Mouse (Mus musculus): ENCODE measurements around the gene Gm11060. TPM values are rescaled to one million over a fixed set of nuclear protein-coding genes. Genes with fewer than 3 reads are reported as not detected.

Gene Gm11060
- polyA plus RNA-seq, 1 experiment from 2014 or later, result not detected

- Histone ChIP-seq H3K27me3 (replicated peaks) (peaks cover 61% of the 10 kb centered on the region), H3K4me1 (replicated peaks) (peaks cover under 1% of the 10 kb centered on the region), H3K4me3 (no peak overlapping the region), H3K9ac (no peak overlapping the region), H3K9me3 (replicated peaks) (no peaks in the 10 kb centered on the region), H3K4me2 (no peak overlapping the region), H3K27ac (ENCODE audit: poor library complexity, severe bottlenecking) (no peak overlapping the region), H3K36me3 (no peaks in the 10 kb centered on the region)
- no peak for ATAC-seq (ENCODE audit: insufficient number of reproducible peaks, low FRiP score)
- 63% methylated on average over 8 of the region's 8 CpGs for WGBS
Measured at GRCm38 (mm10) chr2:105117669-105118068, 25.9 kb downstream of the Gm11060 start.

GRCm38 (mm10) chr2:105122216-105122615, 30.4 kb downstream of the Gm11060 start:
- Histone ChIP-seq H3K9me3 (replicated peaks) (no peaks in the 10 kb centered on the region), H3K4me2 (no peak overlapping the region; the same call in 1 of the 2 replicates), H3K36me3 (no peaks in the 10 kb centered on the region), H3K9ac (no peak overlapping the region), H3K27me3 (replicated peaks) (peaks cover 84% of the 10 kb centered on the region), H3K27ac (ENCODE audit: poor library complexity, severe bottlenecking) (no peak overlapping the region), H3K4me1 (replicated peaks) (peaks cover 22% of the 10 kb centered on the region), H3K4me3 (no peak overlapping the region)
- no peak for ATAC-seq (ENCODE audit: insufficient number of reproducible peaks, low FRiP score)
- WGBS, result 12% methylated on average over 8 of the region's 8 CpGs

GRCm38 (mm10) chr2:105122886-105123285, 31.1 kb downstream of the Gm11060 start:
- Histone ChIP-seq H3K4me3 (peak overlapping the region; percentile 34), H3K36me3 (no peaks in the 10 kb centered on the region), H3K27me3 (replicated peaks) (peaks cover 89% of the 10 kb centered on the region), H3K9ac (peak overlapping the region; percentile 46; the same call in 1 of the 2 replicates), H3K9me3 (replicated peaks) (no peaks in the 10 kb centered on the region), H3K4me2 (peak overlapping the region; percentile 65), H3K27ac (ENCODE audit: poor library complexity, severe bottlenecking) (no peak overlapping the region), H3K4me1 (replicated peaks) (peaks cover 27% of the 10 kb centered on the region)
- ATAC-seq (ENCODE audit: insufficient number of reproducible peaks, low FRiP score), result no peak
- under 1% methylated on average over 27 of the region's 27 CpGs for WGBS

GRCm38 (mm10) chr2:105123431-105123830, 31.6 kb downstream of the Gm11060 start:
- ATAC-seq (ENCODE audit: insufficient number of reproducible peaks, low FRiP score), result no peak
- Histone ChIP-seq H3K27ac (ENCODE audit: poor library complexity, severe bottlenecking) (no peak overlapping the region), H3K4me1 (replicated peaks) (peaks cover 29% of the 10 kb centered on the region), H3K4me3 (peak overlapping the region; percentile 34), H3K9me3 (replicated peaks) (no peaks in the 10 kb centered on the region), H3K36me3 (no peaks in the 10 kb centered on the region), H3K4me2 (peak overlapping the region; percentile 65), H3K27me3 (replicated peaks) (peaks cover 90% of the 10 kb centered on the region), H3K9ac (no peak overlapping the region)
- WGBS, result 3% methylated on average over 8 of the region's 8 CpGs

GRCm38 (mm10) chr2:105123881-105124280, 32.1 kb downstream of the Gm11060 start:
- Histone ChIP-seq H3K4me3 (peak overlapping the region; percentile 3; the same call in 1 of the 2 replicates), H3K36me3 (no peaks in the 10 kb centered on the region), H3K27me3 (replicated peaks) (peaks cover 92% of the 10 kb centered on the region), H3K9me3 (replicated peaks) (no peaks in the 10 kb centered on the region), H3K9ac (no peak overlapping the region), H3K4me2 (peak overlapping the region; percentile 65), H3K27ac (ENCODE audit: poor library complexity, severe bottlenecking) (no peak overlapping the region), H3K4me1 (replicated peaks) (peaks cover 29% of the 10 kb centered on the region)
- no peak for ATAC-seq (ENCODE audit: insufficient number of reproducible peaks, low FRiP score)
- 4% methylated on average over 9 of the region's 9 CpGs for WGBS

- 2% methylated on average over 7 of the region's 7 CpGs for WGBS
- Histone ChIP-seq H3K27ac (ENCODE audit: poor library complexity, severe bottlenecking) (no peak overlapping the region), H3K4me2 (peak overlapping the region; percentile 65), H3K27me3 (replicated peaks) (peaks cover 92% of the 10 kb centered on the region), H3K9ac (no peak overlapping the region), H3K9me3 (replicated peaks) (no peaks in the 10 kb centered on the region), H3K4me1 (replicated peaks) (peaks cover 29% of the 10 kb centered on the region), H3K4me3 (peak overlapping the region; percentile 3; the same call in 1 of the 2 replicates), H3K36me3 (no peaks in the 10 kb centered on the region)
- ATAC-seq (ENCODE audit: insufficient number of reproducible peaks, low FRiP score), result no peak
Measured at GRCm38 (mm10) chr2:105124391-105124790, 32.6 kb downstream of the Gm11060 start.

- Histone ChIP-seq H3K27ac (ENCODE audit: poor library complexity, severe bottlenecking) (no peak overlapping the region), H3K9me3 (replicated peaks) (no peaks in the 10 kb centered on the region), H3K27me3 (replicated peaks) (peaks cover 93% of the 10 kb centered on the region), H3K4me3 (peak overlapping the region; percentile 54), H3K36me3 (no peaks in the 10 kb centered on the region), H3K4me2 (peak overlapping the region; percentile 65), H3K4me1 (replicated peaks) (peaks cover 30% of the 10 kb centered on the region), H3K9ac (no peak overlapping the region)
- WGBS, result 2% methylated on average over 8 of the region's 8 CpGs
- no peak for ATAC-seq (ENCODE audit: insufficient number of reproducible peaks, low FRiP score)
Measured at GRCm38 (mm10) chr2:105125205-105125604, 33.4 kb downstream of the Gm11060 start.

GRCm38 (mm10) chr2:105125641-105126040, 33.8 kb downstream of the Gm11060 start:
- no peak overlapping the region for H3K27ac ChIP-seq (ENCODE audit: poor library complexity, severe bottlenecking)
- H3K9ac ChIP-seq, result no peak overlapping the region
- peak overlapping the region; percentile 54 for H3K4me3 ChIP-seq
- ATAC-seq (ENCODE audit: insufficient number of reproducible peaks, low FRiP score), result no peak
- H3K9me3 ChIP-seq (replicated peaks), result no peaks in the 10 kb centered on the region
- H3K4me2 ChIP-seq, result peak overlapping the region; percentile 65
- H3K27me3 ChIP-seq (replicated peaks), result peaks cover 93% of the 10 kb centered on the region
- 4% methylated on average over 15 of the region's 15 CpGs for WGBS
- H3K4me1 ChIP-seq (replicated peaks), result peaks cover 34% of the 10 kb centered on the region
- no peaks in the 10 kb centered on the region for H3K36me3 ChIP-seq

GRCm38 (mm10) chr2:105126279-105126678, 34.5 kb downstream of the Gm11060 start, which contains the start of gene Wt1:
TSS of gene Wt1 (plus strand) at chr2:105126529.
- peak; percentile 71 for ATAC-seq (ENCODE audit: insufficient number of reproducible peaks, low FRiP score)
- H3K4me3 ChIP-seq, result peak within 1 kb of the TSS; percentile 54
- peak within 1 kb of the TSS; percentile 37 for H3K27ac ChIP-seq (ENCODE audit: poor library complexity, severe bottlenecking)
- H3K9me3 ChIP-seq (replicated peaks), result no peaks in the 10 kb centered on the region
- H3K4me2 ChIP-seq, result peak within 1 kb of the TSS; percentile 65
- WGBS, result under 1% methylated on average over 25 of the region's 25 CpGs
- H3K9ac ChIP-seq, result peak within 1 kb of the TSS; percentile 71
- H3K36me3 ChIP-seq, result no peaks in the 10 kb centered on the region
- peaks cover 37% of the 10 kb centered on the region for H3K4me1 ChIP-seq (replicated peaks)
- H3K27me3 ChIP-seq (replicated peaks), result peaks cover 93% of the 10 kb centered on the region

GRCm38 (mm10) chr2:105126691-105127530, 35.1 kb downstream of the Gm11060 start:
- Histone ChIP-seq H3K9me3 (replicated peaks) (no peaks in the 10 kb centered on the region), H3K27me3 (replicated peaks) (peaks cover 93% of the 10 kb centered on the region), H3K9ac (peak overlapping the region; percentile 71), H3K27ac (ENCODE audit: poor library complexity, severe bottlenecking) (peak overlapping the region; percentile 37), H3K4me1 (replicated peaks) (peaks cover 37% of the 10 kb centered on the region), H3K36me3 (no peaks in the 10 kb centered on the region), H3K4me2 (peak overlapping the region; percentile 65), H3K4me3 (peak overlapping the region; percentile 54)
- WGBS, result under 1% methylated on average over 69 of the region's 92 CpGs
- ATAC-seq (ENCODE audit: insufficient number of reproducible peaks, low FRiP score), result no peak
